Mouse (Mus musculus) layer of hippocampus, adult 9-11 months (tissue): ENCODE results near the gene Emilin1.

ENCODE experiments used
- DNase-seq: peaks from one replicate; pipeline ENCODE4 v3.0.0; 2022

The Emilin1 gene

DNA sequence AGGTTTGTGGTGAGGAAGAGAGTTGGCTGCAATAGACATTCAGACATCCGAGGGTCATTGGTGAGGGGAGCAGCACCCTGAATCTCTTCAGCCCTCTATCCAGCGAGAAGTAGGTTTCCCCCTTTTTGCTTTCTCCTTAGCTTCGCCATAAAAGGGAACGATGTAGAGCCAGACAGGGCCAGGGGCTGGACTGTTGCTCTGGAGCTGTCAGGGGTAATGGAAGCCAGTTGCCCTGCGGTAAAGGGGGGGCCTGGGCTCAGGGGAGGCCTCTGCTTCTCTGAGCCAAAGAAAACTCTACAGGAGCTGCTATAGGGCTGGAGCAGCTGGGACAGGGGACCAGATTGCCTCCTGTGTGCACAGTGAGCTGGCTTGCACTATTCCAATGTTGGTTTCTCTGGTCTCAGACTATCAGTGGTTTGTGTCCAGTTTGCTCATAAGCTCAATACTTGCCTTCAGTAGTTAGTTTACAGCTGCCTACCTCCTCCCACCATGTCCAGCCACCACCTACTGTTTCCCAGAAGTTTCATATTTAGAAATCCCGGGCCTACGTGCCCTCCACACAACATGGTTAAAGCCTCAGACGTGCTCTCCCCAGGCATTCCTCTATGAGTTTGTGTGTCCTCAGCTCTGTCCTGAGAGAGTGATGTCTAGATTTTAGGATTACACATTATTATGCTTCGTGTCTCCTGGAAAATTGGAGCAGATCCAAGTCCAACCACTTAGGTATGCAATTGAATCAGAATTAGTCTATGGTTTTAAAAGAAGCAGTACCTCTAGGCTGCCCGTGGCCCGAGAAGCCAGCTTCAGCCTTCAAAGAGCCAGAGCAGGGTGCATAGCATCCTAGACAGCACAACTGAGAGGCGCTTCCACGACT, 4.5 kb upstream of the Emilin1 start:
- no peak for DNase-seq

DNA sequence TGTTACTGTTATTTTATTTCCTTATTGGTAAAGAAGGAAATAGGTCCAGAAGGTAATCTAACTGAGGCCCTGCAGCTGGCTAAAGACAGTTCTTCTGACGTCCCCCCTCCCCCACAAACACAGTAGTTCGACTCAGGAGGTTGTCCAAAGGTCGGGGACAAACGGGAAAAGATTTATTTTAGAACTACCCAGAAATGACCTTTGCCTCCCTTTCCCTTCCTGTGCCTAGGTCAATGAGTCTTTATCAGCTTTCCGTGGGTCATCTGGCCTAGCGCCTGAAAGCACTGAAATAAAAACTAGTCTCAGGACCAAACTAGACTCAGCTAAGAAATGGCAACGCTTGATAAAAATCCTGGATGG, 3.9 kb upstream of the Emilin1 start:
- DNase-seq = no peak

DNA sequence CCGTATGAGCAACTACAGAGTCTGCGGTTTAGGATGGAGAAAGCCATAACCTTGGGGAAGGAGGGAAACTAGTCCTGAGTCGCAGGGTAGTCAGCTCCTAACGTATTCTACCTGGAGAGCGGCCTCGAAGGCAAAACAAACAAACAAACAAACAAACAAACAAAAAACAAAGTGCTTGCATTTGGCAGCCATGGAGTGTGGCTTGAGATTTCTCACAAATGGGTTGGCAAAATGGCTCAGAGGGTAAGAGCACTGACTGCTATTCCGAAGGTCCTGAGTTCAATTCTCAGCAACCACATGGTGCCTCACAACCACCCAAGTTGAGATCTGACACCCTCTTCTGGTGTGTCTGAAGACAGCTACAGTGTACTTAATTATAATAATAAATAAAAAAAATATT, 3.3 kb upstream of the Emilin1 start:
- DNase-seq = no peak

DNA sequence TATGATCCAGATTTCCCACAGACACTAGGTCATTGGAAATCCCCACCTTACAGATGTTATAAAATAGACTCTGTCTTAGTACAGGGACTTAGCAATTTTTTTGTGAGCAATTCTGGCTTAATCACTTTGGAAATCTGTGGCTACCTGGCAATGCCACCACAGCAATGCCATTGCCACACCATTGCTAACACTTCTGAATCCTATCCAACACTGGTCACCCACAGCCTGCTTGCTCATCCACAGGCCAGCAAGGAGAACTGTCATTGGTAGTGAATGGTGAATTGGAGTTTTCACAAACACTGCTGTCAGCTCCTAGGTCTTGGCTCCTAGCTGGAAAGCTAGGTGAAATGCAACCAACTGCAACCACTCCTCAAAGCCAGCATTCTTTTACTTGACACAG, 2.7 kb upstream of the Emilin1 start:
- no peak for DNase-seq

DNA sequence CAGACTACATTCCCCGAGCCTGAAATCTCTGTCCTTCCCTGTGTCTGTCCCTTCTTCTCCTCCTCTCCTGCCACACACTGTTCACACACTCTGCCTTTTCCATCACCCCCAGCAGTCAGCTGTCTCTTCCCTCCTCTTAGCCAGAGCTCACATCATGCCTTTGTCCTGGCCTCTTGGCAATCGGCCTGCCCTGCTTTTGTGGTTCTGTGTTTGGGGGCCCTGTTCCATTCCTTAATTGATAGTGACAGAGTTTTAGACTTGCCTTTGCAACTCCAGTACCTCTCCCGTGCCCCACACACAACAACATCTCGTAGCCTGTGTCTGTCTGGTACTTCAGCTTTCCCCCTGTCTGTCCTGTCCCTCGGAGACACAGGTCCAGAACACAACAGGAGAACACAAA, 1.0 kb upstream of the Emilin1 start:
- DNase-seq = no peak

DNA sequence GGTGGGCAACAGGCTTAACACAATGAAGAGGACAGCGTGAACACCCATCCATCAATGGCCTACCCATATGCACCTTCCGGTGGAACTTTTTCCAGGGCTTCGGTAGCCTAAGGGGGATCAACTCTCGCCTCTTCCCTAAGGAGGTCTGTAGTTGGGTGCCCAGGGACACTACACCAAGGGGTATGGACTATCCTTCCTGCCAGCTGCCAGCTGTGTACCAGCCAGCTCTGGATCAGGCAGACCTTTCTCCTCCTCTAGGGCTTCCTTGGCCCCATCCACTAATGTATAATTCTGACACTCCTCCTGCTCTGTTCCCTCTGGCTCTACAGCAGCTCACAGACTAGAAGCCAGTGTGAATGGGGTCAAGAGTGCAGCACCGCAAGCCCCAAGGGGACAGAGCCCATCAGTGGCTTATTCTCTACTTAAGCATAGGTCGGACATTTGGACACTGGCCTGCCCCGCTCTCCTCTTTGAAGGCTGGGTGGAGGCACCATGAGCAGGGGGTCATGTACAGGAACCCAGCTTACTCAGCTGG, 966 bp downstream of the Emilin1 start:
- DNase-seq = no peak

DNA sequence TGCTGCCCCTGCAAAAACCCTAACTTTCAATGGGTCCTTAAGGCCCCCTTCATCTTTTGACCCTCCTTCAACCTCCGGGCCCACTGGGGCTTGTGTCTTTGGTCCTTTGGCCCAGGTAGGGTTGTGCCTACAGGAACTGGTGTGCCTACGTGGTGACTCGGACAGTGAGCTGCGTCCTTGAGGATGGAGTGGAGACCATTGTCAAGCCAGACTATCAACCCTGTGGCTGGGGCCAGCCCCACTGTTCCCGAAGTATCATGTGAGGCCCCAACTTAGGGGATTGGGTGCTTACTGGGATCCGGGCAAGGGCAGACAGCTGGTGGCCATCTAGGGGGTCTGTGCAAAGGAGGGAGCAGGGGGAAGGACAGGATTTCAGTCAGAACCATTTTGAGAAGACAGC, 1.6 kb downstream of the Emilin1 start:
- DNase-seq = no peak

DNA sequence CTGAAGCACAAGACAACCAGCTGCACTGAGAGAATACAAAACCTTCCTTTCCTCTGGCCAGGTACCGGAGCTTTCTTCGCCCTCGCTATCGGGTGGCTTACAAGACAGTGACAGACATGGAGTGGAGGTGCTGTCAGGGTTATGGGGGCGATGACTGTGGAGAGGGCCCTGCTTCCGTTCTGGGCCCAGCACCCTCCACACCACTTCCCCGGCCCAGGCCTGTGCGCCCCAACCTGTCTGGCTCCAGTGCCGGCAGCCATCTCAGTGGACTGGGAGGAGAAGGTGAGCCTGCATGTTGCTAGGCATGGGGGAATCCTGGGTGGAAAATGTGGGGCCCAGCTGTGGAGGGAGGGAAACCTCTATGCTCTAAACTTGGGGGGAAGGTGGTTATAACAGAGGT, 2.3 kb downstream of the Emilin1 start:
- no peak for DNase-seq

DNA sequence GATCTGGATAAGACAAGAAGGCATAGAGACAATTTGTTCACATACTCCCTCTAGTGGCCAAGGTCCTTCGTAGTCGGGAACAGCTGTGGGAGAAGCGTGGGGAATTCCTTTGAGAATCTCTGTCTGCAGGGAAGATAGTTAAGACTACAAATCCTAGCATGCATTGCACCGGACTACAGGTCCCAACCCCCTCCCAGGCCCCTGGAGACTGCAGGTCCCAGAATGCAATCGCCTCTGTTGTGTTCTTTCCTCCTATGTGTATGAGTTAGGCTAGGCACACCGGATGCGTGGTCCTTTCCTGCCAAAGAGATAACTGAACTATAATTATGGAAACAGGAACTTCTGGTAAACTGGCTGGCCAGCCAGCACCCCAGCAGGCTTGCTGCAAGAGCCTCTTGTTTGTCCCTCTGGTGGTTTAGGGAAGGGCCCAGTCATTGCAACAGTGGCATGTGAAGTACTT, 2.8 kb downstream of the Emilin1 start:
- DNase-seq = peak; percentile 98

DNA sequence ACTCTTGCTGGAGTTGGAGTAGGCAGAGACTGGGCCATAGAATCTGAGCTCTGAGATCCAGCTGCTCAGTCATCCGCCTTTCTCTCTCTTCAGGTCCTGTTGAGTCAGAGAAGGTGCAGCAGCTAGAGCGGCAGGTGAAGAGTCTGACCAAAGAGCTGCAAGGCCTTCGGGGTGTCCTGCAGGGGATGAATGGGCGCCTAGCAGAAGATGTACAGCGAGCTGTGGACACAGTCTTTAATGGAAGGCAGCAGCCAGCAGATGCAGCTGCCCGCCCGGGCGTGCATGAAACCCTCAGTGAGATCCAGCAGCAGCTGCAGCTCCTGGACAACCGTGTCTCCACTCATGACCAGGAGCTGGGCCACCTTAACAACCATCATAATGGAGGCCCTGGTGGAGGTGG, 3.6 kb downstream of the Emilin1 start:
- DNase-seq = no peak

DNA sequence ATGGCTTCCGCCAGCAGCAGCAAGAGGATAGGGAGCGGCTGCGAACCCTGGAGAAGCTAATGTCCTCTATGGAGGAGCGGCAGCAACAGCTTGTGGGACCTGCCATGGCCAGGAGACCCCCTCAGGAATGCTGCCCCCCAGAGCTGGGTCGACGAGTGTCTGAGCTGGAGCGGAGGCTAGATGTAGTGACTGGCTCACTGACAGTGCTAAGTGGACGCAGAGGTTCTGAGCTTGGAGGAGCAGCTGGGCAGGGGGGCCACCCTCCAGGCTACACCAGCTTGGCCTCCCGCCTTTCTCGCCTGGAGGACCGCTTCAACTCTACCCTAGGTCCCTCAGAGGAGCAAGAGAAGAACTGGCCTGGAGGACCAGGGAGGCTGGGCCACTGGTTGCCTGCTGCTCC, 4.1 kb downstream of the Emilin1 start:
- no peak for DNase-seq

DNA sequence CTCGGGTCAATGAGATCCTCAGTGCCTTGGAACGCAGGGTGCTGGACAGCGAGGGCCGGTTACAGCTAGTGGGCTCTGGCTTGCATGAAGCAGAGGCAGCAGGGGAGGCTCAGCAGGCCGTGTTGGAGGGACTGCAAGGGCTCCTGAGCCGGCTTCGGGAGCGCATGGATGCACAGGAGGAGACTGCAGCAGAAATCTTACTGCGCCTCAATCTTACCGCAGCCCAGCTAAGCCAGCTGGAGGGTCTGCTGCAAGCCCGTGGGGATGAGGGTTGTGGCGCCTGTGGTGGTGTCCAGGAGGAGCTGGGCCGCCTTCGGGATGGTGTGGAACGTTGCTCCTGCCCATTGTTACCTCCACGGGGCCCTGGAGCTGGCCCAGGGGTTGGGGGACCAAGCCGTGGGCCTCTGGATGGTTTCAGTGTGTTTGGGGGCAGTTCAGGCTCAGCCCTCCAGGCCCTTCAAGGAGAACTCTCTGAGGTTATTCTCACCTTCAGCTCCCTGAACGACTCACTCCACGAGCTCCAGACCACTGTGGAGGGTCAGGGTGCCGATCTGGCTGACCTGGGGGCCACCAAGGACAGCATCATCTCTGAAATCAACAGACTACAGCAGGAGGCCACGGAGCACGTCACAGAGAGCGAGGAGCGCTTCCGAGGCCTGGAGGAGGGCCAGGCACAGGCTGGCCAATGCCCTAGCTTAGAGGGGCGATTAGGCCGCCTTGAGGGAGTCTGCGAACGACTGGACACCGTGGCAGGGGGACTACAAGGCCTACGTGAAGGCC, 4.9 kb downstream of the Emilin1 start:
- no peak for DNase-seq

DNA sequence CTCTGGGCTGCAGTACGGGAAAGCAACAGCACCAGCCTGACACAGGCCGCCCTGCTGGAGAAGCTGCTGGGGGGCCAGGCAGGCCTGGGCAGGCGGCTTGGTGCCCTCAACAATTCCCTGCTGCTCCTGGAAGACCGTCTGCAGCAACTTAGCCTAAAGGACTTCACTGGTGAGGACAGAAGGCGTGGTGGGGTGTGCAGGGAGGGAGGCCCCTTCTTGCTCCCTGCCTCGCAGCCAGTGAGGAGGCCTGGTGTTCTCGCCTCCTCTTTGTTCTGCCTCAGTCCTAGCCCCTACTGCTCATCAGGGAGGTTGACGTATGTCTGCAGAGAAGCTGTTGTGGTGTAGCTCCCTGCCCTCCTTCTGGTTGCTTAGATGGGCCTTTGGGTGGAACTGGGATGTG, 5.5 kb downstream of the Emilin1 start:
- DNase-seq = no peak

DNA sequence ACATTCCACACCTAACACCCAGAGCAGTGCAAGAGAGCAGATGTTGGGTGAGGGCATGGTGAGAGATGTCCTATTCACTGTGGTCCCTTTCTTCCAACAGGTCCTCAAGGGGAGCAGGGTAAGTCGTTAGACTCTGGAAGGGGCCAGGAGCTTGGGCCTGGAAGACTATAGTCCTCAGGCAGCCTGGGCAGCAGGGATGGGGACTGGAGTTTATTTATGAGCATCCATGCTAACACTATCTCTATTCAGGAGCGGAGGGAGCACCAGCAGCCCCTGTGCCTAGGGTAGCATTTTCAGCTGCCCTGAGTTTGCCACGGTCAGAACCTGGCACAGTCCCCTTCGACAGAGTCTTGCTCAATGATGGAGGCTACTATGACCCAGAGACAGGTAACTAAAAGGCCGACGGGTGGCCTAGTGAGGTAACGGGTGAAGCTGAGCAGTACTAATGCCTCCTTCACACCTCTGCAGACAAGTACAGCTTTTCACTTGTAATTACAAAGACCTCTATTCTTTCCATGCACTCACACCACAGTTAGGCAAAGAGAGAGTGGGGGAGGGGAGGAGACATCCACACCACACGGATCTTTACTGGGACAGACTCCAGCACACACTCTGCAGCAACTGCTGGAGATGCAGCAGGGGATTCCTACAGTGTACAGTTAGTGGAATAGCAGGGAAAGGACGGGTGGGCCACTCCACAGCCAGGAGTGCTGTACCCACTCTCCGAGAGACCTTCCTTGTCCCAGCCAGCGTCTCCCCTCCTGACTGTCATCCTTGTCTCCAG, 6.8 kb downstream of the Emilin1 start:
- no peak for DNase-seq

DNA sequence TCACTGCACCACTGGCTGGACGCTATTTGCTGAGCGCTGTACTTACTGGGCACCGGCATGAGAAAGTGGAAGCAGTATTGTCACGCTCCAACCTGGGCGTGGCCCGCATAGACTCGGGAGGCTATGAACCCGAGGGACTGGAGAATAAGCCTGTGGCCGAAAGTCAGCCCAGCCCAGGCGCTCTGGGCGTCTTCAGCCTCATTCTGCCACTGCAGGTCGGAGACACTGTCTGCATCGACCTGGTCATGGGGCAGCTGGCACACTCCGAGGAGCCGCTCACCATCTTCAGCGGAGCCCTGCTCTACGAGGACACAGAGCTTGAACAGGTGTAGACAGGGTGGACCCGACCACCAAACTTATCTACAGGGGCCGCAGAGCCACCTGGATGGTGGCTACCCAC, 7.4 kb downstream of the Emilin1 start:
- DNase-seq = no peak

DNA sequence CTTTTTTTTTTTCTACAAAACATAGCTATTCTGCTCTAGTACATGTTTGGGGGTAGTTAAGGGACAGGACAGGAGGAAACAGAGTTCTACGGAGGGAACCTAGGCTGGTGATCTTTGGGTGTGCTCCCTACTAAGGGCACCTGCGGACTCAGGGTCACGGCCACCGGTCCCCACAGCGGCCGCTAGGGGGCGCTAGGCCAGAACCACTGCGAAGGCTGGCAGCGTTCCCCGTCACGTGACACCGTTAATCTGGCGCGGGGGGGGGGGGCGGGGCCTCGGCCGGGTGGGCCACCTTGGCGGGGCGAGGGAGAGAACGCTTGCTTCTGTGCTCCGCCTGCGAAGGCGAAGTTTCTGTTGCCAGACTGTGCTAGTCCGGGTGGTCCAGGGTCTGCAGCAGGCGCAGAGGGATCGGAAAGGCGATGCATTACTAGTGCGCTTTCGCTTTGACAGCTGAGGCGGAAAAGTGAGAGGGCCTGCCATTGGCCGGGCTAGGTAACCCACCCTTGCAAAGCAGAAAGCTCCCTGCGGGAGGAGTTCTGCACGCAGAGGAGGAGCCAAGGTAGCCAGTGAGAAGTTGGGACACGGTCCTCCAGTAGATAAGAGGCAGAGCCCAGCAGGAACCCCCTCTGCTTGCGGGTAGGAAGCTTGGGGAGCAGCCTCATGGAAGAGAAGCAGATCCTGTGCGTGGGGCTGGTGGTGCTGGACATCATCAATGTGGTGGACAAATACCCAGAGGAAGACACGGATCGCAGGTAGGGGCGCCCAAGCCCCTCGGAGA, 8.2 kb downstream of the Emilin1 start, which contains the start of gene Khk:
TSS of gene Khk (plus strand) at position 176 of the 778 bp plus-strand sequence.
- peak; percentile 82 for DNase-seq

DNA sequence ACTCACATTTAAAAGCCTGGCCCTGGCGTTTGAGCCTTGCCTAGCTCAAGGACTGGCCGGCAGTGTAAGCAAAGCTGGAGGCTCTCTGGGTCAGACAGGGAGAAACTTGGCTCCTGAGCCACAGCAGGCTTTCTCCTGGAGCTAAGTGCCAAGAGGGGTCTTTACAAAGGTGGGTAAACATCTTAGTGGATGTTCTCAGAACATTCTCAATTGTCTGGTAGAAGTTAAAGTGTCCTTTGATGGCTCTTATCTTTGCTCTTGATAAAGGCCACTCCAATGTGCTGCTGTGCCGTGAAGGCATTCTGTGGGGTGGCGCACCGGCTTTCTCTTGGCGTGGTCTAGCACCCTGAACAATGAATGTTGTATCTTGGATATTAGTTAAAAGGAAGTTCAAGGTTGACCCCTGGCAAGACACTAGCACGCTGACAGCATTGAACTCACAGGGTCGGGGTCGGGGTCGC, 9.4 kb downstream of the Emilin1 start:
- DNase-seq = no peak

DNA sequence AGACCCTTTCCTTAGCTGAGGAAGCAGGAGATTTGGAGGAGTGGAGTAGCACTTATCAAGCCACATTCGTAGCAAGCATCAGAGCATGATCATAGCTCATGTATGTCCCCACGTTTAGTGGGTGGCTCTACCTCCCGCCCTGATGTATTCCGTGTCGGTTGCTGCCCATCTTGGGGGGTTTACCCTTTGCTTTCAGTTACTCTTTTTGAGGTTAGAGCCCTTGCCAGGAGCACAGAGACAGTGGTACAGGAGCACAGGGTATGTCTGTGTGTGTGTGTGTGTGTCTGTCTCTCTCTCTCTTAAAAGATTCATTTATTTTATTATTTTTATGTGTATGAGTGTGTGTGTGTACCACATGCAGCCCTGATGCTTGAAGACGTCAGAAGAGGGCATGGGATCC, 9.9 kb downstream of the Emilin1 start:
- no peak for DNase-seq

DNA sequence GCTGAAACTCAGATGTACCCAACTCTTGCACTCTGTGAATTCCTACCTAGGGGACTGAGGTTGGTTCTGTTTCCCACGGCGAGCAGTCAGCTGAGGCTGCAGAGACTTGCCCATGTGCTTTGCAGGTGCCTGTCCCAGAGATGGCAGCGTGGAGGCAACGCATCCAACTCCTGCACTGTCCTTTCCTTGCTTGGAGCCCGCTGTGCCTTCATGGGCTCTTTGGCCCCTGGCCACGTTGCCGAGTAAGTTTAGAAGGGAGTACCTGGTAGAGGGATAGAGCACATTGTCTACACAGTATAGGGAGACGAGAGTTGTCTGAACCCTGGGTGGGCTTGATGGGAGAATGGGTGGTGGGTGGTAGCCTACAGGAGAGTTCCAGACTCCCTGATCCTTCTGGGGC, 11.4 kb downstream of the Emilin1 start:
- DNase-seq = no peak

DNA sequence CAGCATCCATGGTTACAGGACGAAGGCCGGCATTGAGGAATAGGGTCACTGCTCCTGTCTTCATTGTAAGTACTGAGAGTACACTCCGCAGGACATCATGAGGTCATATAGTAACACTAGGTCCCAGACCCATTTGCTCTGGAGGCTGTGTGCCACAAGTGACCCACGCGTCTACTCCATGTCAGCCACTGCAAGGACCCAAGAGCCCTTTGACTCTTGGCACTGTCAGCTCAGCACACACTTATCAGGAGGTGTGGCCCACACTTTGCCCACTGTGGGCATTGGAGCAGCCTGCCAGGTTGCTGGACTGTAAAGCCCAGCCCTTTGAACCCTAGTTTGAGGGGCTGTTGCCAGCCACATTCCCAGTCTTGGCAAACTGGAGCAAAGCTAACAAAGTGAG, 12.0 kb downstream of the Emilin1 start:
- no peak for DNase-seq

DNA sequence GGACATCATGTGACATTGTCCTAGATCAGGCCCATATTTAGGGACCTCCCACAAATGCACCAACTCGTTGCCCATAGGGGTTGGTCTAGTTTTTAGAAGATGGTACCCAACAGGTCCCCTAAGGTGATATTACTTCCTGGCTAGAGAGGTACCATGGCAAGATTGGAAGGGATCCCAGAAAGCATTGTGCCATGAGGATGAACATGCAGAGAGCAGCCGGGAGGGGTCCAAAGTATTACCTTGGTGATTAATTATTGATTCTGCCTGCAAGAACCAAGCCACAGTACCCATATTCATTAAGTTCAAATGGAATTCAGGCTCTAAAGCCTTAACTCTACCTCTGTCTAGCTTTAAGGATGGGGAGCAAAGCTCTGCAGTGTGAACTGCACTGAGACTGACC, 12.9 kb downstream of the Emilin1 start:
- DNase-seq = no peak

DNA sequence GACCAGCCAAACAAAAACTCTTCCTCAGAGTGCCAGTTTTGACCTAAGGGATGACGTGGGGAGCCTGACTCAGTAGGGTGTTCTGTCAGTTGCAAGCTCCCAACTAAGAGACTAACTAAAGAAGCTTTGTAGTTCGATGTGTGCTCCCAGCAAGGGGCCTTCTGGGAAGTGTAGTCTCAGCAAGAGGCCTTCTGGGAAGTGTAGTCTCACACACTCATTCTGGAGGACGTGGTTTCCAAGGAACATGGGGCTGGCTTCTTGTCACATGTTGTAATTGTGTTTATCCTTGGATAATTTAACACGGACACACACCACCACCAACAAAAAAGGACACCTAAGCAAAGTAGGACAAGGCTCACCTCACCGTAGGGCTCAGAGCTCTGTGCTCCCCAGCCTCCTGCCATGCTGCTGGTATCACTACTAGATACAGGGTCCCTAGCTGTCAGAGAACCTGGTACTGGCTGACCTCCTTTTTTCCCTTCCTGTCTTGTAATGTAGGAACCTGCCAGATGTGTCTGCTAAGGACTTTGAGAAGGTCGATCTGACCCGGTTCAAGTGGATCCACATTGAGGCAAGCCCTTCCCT, 14.8 kb downstream of the Emilin1 start:
- peak; percentile 67 for DNase-seq
